Mouse (Mus musculus): ENCODE results near the gene 4931406C07Rik. TPM values are rescaled to one million over a fixed set of nuclear protein-coding genes. Genes with fewer than 3 reads are reported as not detected.

Gene 4931406C07Rik
- polyA plus RNA-seq, 1 experiment from 2014 or later: 13.8 TPM

Small RNA genes within 50 kb of the gene (microRNA-seq; reads per million reads assigned to microRNA genes)
- gene Gm49349: not detected
- gene mmu-mir-7650: not detected

Other genes with a start within 250 kb of the 4931406C07Rik start
- not detected in 2 replicates for gene Hephl1, start 194.3 kb downstream of the 4931406C07Rik start, polyA plus RNA-seq (2015; fragmentation: Nextera tagmentation; extraction: Ambion mirVana)
- gene Vstm5, start 67.4 kb downstream of the 4931406C07Rik start, polyA plus RNA-seq (2015; fragmentation: Nextera tagmentation; extraction: Ambion mirVana): 6.4 and 6.8 TPM in 2 replicates
- 42.8 and 43.5 TPM in 2 replicates for gene Med17, start 26.5 kb downstream of the 4931406C07Rik start, polyA plus RNA-seq (2015; fragmentation: Nextera tagmentation; extraction: Ambion mirVana)
- 49.7 and 52.2 TPM in 2 replicates for gene Taf1d, start 234 bp downstream of the 4931406C07Rik start, polyA plus RNA-seq (2015; fragmentation: Nextera tagmentation; extraction: Ambion mirVana)
- gene Cep295, start 51.3 kb upstream of the 4931406C07Rik start, polyA plus RNA-seq (2015; fragmentation: Nextera tagmentation; extraction: Ambion mirVana): 15.1 and 15.2 TPM in 2 replicates
- gene Smco4, start 187.0 kb upstream of the 4931406C07Rik start, polyA plus RNA-seq (2015; fragmentation: Nextera tagmentation; extraction: Ambion mirVana): 1.6 TPM in 2 replicates